Mouse (Mus musculus) kidney, postnatal 0 days (tissue): Measurements from ENCODE around the gene Art4. TPM values are rescaled to one million over a fixed set of nuclear protein-coding genes. Genes with fewer than 3 reads are reported as not detected.

Source experiments
- ATAC-seq: fragments of 200-750 bp; cut with Nextera tagmentation; replicated peaks from 2 replicates; pipeline ENCODE4 v1.8.0; 2017; ENCODE audit warnings: low read depth, moderate number of reproducible peaks, moderate TSS enrichment, moderate library complexity; ENCODE audit not compliant: low FRiP score
- DNase-seq: peaks from one replicate; pipeline ENCODE4 v3.0.0-alpha.2; 2016; ENCODE audit warnings: low spot score
- H3K27ac ChIP-seq: fragments of 300-500 bp; sonication (generic); 2 replicates; pipeline ENCODE4 v1.5.1; 2014; ENCODE audit warnings: mild to moderate bottlenecking
- H3K27me3 ChIP-seq: fragments of 300-500 bp; sonication (generic); 2 replicates; pipeline ENCODE4 v1.6.1; 2014; ENCODE audit warnings: low read length, mixed read lengths; ENCODE audit not compliant: insufficient read depth
- H3K36me3 ChIP-seq: fragments of 300-500 bp; sonication (generic); 2 replicates; pipeline ENCODE4 v1.6.1; 2014; ENCODE audit warnings: low read length, mixed read lengths; ENCODE audit not compliant: insufficient read depth
- H3K4me1 ChIP-seq: fragments of 300-500 bp; sonication (generic); replicated peaks from 2 replicates; pipeline ENCODE4 v1.6.1; 2014; ENCODE audit warnings: antibody characterized with exemption, low read length, mixed read lengths; ENCODE audit not compliant: insufficient read depth
- H3K4me2 ChIP-seq: fragments of 300-500 bp; sonication (generic); 2 replicates; pipeline ENCODE4 v1.6.1; 2014; ENCODE audit warnings: mild to moderate bottlenecking, low read length, moderate library complexity, mixed read lengths
- H3K4me3 ChIP-seq: fragments of 300-500 bp; sonication (generic); replicated peaks from 2 replicates; pipeline ENCODE4 v1.5.1; 2014; ENCODE audit warnings: low read depth, low read length
- H3K9ac ChIP-seq: fragments of 300-500 bp; sonication (generic); 2 replicates; pipeline ENCODE4 v1.6.1; 2014; ENCODE audit warnings: low read depth, low read length
- H3K9me3 ChIP-seq: fragments of 300-500 bp; sonication (generic); replicated peaks from 2 replicates; pipeline ENCODE4 v1.6.1; 2016; ENCODE audit warnings: low read length, inconsistent platforms, mixed read lengths
- CTCF ChIP-seq: IDR thresholded peaks from 2 replicates; pipeline ENCODE4 v1.5.1; 2016; ENCODE audit warnings: antibody characterized with exemption, low read depth, mild to moderate bottlenecking, moderate library complexity
- WGBS: fragments of 180-500 bp; shearing (Covaris S2); extraction: QIAGEN DNeasy Blood & Tissue Kit; methylation state at CpG from one replicate; pipeline ENCODE4 v1.1.7; 2014; 5-methylcytosine and 5-hydroxymethylcytosine counted together
- polyA plus RNA-seq: library from polyadenylated mRNA; unstranded; fragments of >200 nt; fragmentation: Nextera tagmentation; extraction: Ambion mirVana; gene quantifications from 2 replicates; pipeline ENCODE4 v1.2.1, GENCODE M21; 2015

Art4 gene
- 7.4 and 9.3 TPM in 2 replicates for polyA plus RNA-seq

DNA sequence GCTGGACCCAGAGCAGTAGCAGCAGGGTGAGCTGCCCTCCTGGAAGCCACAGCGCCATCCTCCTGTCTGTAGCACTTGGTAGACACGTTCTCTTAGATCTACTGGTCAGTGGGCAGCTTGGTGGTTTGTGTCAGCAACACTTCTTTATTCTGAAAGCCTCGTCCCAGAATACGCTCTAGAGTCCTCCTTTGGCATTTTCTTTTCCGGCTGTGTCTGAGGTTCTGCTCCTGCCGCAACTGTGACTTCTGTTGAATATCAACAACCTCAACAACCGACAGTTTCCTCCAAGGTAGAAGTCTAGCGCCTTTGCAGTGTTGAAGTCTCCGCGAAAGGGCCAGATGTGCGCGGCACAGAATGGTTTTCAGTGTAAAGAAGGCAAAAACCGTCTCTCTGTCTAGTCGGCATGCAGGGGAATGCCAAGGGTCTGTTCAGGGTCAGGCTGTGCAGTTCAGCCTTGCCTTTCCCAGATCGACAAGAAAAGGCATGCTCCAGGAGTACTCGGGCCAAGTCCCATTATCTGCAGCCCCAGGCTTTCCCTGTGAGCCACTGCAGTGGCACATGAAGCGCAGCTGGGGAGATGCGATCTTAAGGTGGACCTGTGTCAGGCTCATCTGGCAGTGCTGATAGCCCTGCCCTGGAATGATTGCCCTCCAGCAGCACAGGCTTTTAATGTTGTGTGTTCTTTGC lies at the start of gene Art4:
Gene Art4 (minus strand): TSS at position 548 of the 687 bp plus-strand sequence.
- Histone ChIP-seq H3K27me3 (no peaks in the 10 kb centered on the region), H3K27ac (peak within 1 kb of the TSS; percentile 83), H3K9ac (peak within 1 kb of the TSS; percentile 32; the same call in 1 of the 2 replicates), H3K36me3 (no peaks in the 10 kb centered on the region), H3K9me3 (no peaks in the 10 kb centered on the region), H3K4me1 (peaks cover 15% of the 10 kb centered on the region; the same call in 1 of the 2 replicates), H3K4me3 (peak within 1 kb of the TSS; percentile 9; the same call in 1 of the 2 replicates), H3K4me2 (peak within 1 kb of the TSS; percentile 40; the same call in 1 of the 2 replicates)
- 50% methylated on average over 18 of the region's 18 CpGs for WGBS
- TF ChIP-seq CTCF: no peak
- DNase-seq (no peak), ATAC-seq (no peak)

DNA sequence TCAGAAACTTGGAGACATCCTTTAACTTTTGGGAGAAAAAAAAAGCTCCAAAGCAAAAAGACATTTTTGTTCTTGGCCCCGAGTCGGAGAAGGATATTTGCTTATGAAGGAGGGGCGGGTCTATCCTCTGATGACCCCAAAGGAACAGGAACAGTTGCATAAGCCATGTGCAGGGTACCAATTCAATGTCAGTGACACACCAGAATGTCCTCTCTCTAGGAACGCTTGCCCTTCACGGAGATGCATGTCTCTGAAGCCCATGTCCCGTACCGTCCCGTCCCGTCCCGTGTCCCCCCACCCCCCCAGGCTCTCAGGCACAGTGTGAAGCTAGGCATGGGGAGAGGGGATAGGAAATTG lies 49.4 kb upstream of the Art4 start:
- no peak for DNase-seq
- no peaks in the 10 kb centered on the region for H3K27me3 ChIP-seq
- no peaks in the 10 kb centered on the region for H3K4me1 ChIP-seq
- H3K27ac ChIP-seq: no peak overlapping the region
- no peaks in the 10 kb centered on the region for H3K9me3 ChIP-seq
- no peak for TF ChIP-seq CTCF
- no peak overlapping the region for H3K4me3 ChIP-seq
- no peaks in the 10 kb centered on the region for H3K36me3 ChIP-seq
- ATAC-seq: no peak
- no peak overlapping the region for H3K4me2 ChIP-seq
- H3K9ac ChIP-seq: no peak overlapping the region
- WGBS: 77% methylated on average over 10 of the region's 10 CpGs

DNA sequence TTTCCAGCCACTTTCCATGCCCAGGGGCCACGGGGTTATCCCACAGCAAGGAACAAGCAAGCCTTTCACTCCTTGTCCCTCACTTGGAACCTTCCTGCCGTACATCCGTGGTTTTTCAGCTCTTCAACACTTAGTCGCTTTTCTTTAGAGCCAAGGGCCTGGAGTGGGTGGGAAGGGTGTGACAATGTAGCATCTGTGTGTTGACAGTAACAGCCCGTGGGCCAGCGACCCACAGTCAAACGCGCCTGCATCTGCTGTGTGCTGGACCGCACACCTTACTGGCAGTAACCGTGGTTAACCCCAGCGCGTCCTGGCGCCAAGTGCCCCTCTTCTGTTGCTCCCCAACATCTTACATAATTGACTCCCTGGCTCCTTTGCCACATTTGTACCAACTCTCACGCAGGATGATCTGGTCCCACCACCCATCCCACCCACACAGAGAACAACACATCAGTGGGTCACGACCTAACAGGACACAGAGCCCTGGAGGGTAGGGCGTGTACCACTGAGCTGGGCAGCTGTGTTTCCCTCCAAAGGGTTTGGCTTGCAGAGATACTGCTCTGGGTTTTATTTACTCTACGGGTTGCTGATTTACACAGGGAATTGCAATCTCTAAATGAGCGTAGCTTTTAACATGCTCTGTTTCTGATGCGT lies 48.9 kb upstream of the Art4 start:
- no peak overlapping the region for H3K4me2 ChIP-seq

DNA sequence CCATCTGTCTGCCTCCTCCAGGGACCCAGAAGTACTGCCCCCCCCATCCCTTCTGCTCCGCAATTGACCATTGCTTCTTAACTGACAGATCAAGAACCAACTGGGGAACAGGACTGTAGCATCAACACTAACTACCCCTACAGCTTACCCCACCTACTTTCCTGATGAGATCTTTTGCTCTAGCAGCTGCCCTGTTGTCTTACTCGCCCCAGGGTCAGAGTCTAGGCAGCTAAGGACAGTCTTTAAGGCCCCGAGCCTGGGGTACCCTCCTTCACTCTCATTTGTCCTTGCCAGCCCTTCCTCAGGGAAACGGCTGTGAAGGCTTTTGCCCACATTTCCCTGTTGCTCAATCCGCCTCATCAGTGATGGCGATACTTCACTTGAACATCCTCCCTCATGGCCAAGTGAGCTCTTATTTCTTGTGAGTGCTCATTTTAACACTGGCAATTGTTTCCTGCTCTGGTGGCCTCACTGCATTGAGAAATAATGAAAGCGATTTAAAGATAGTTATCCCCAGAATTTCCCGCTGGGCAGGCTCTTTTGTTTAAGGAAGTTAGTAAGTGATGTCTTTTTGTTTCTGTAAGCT lies 46.4 kb upstream of the Art4 start:
- Histone ChIP-seq H3K4me2 (no peak overlapping the region), H3K27me3 (no peaks in the 10 kb centered on the region), H3K27ac (no peak overlapping the region), H3K36me3 (no peaks in the 10 kb centered on the region), H3K4me1 (no peaks in the 10 kb centered on the region), H3K9me3 (no peaks in the 10 kb centered on the region), H3K9ac (no peak overlapping the region), H3K4me3 (no peak overlapping the region)
- ATAC-seq (no peak), DNase-seq (no peak)
- 64% methylated on average over 8 of the region's 8 CpGs for WGBS
- no peak for TF ChIP-seq CTCF

More for the DNA sequence above, 48.9 kb upstream of the Art4 start:
- TF ChIP-seq CTCF: no peak
- Histone ChIP-seq H3K27ac (no peak overlapping the region), H3K36me3 (no peaks in the 10 kb centered on the region), H3K4me1 (no peaks in the 10 kb centered on the region), H3K9me3 (no peaks in the 10 kb centered on the region), H3K27me3 (no peaks in the 10 kb centered on the region), H3K9ac (no peak overlapping the region), H3K4me3 (no peak overlapping the region)
- no peak for ATAC-seq
- 81% methylated on average over 19 of the region's 19 CpGs for WGBS
- DNase-seq: no peak

DNA sequence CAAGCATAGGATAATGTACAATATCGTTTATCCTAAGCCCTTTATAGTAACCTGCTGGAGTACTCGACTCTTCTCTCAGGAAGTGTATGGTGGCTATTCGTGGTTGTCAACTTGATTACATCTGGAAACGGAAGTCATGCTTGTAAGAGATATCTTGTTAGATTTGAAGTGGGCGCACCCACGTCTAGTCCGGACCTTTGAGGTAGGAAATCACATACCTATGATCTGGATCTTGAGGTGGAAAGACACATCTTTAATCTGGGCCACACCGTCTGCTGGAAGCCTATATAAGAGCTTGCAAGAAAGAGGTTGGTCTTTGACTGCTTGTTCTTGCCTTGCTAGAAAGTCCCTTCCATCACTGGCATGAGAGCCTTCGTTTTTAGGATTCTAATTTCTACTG lies 45.0 kb upstream of the Art4 start:
- no peaks in the 10 kb centered on the region for H3K9me3 ChIP-seq
- no peak overlapping the region for H3K27ac ChIP-seq
- H3K36me3 ChIP-seq: no peaks in the 10 kb centered on the region
- no peaks in the 10 kb centered on the region; the same call in 1 of the 2 replicates for H3K4me1 ChIP-seq
- ATAC-seq: no peak
- H3K4me2 ChIP-seq: no peak overlapping the region
- 89% methylated on average over 9 of the region's 9 CpGs for WGBS
- DNase-seq: no peak
- TF ChIP-seq CTCF: no peak
- no peak overlapping the region for H3K9ac ChIP-seq
- H3K4me3 ChIP-seq: no peak overlapping the region
- H3K27me3 ChIP-seq: no peaks in the 10 kb centered on the region

DNA sequence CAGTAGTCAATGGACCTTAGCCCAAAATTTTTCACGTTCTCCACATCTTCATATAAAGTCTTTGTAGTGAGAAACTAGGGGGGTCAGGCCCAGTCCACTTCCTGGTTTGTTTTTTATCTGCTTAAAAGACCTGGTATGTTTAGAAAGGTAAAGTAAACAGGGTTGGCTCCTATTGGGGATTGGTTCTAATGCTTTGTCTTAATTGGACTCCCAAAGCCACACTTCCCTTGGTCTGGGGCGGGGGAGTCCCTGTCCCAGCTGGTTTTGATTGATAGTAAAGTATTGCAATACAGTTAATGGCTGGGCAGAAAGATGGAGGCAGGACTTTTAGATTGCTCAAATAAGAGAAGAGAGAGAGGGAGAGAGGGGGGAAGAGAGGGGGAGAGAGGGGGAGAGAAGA lies 43.5 kb upstream of the Art4 start:
- Histone ChIP-seq H3K36me3 (no peaks in the 10 kb centered on the region), H3K27ac (0 out of 2 replicates have a peak overlapping the region, but pooled peaks have one; percentile 25), H3K9ac (no peak overlapping the region), H3K27me3 (no peaks in the 10 kb centered on the region), H3K4me3 (no peak overlapping the region), H3K4me2 (no peak overlapping the region), H3K9me3 (no peaks in the 10 kb centered on the region), H3K4me1 (no peaks in the 10 kb centered on the region; the same call in 1 of the 2 replicates)
- 66% methylated on average over 2 of the region's 2 CpGs for WGBS
- TF ChIP-seq CTCF: no peak
- ATAC-seq (no peak), DNase-seq (no peak)
